Mouse (Mus musculus) neural tube, embryonic 13.5 days (tissue): ENCODE measurements around the gene Rdh1. TPM values are rescaled to one million over a fixed set of nuclear protein-coding genes. Genes with fewer than 3 reads are reported as not detected.
A peak's percentile ranks its signal among the peaks of the same experiment; 100 is the strongest.

Experiments
- ATAC-seq: fragments of 200-750 bp; cut with Nextera tagmentation; 2 replicates; pipeline ENCODE4 v1.8.0; 2017; ENCODE audit warnings: low read depth, mild to moderate bottlenecking, moderate TSS enrichment, moderate library complexity
- H3K27ac ChIP-seq: fragments of 300-500 bp; sonication (generic); replicated peaks from 2 replicates; pipeline ENCODE4 v1.5.1; 2015; ENCODE audit warnings: moderate library complexity, mild to moderate bottlenecking, inconsistent platforms
- H3K27me3 ChIP-seq: fragments of 300-500 bp; sonication (generic); 2 replicates; pipeline ENCODE4 v1.6.1; 2015; ENCODE audit warnings: mild to moderate bottlenecking, inconsistent platforms
- H3K36me3 ChIP-seq: fragments of 300-500 bp; sonication (generic); 2 replicates; pipeline ENCODE4 v1.6.1; 2015; ENCODE audit warnings: mild to moderate bottlenecking, inconsistent platforms
- H3K4me1 ChIP-seq: fragments of 300-500 bp; sonication (generic); replicated peaks from 2 replicates; pipeline ENCODE4 v1.6.1; 2015; ENCODE audit warnings: inconsistent platforms
- H3K4me2 ChIP-seq: fragments of 300-500 bp; sonication (generic); 2 replicates; pipeline ENCODE4 v1.6.1; 2015; ENCODE audit warnings: inconsistent platforms, mild to moderate bottlenecking, moderate library complexity
- H3K4me3 ChIP-seq: fragments of 300-500 bp; sonication (generic); 2 replicates; pipeline ENCODE4 v1.5.1; 2015; ENCODE audit warnings: mild to moderate bottlenecking, inconsistent platforms
- H3K9ac ChIP-seq: fragments of 300-500 bp; sonication (generic); 2 replicates; pipeline ENCODE4 v1.6.1; 2015; ENCODE audit warnings: moderate library complexity, mild to moderate bottlenecking, inconsistent platforms
- H3K9me3 ChIP-seq: fragments of 300-500 bp; sonication (generic); 2 replicates; pipeline ENCODE4 v1.6.1; 2016; ENCODE audit warnings: inconsistent platforms
- WGBS: fragments of 180-500 bp; shearing (Covaris S2); methylation state at CpG from one replicate; pipeline ENCODE4 v1.1.7; 2015; 5-methylcytosine and 5-hydroxymethylcytosine counted together
- polyA plus RNA-seq: library from polyadenylated mRNA; unstranded; fragments of >200 nt; fragmentation: Nextera tagmentation; extraction: Ambion mirVana; gene quantifications from 2 replicates; pipeline ENCODE4 v1.2.1, GENCODE M21; 2015

Gene Rdh1
- polyA plus RNA-seq, 1 experiment from 2014 or later = not detected

- peaks cover 1% of the 10 kb centered on the region; the same call in 1 of the 2 replicates for H3K36me3 ChIP-seq
- H3K9ac ChIP-seq = no peak overlapping the region
- H3K9me3 ChIP-seq = no peaks in the 10 kb centered on the region
- H3K4me3 ChIP-seq = no peak overlapping the region
- H3K27ac ChIP-seq = no peak overlapping the region
- 83% methylated on average over 2 of the region's 2 CpGs for WGBS
- no peak overlapping the region for H3K4me2 ChIP-seq
- peaks cover 23% of the 10 kb centered on the region for H3K4me1 ChIP-seq
- H3K27me3 ChIP-seq = no peaks in the 10 kb centered on the region; the same call in 1 of the 2 replicates
- ATAC-seq = no peak
Measured at GRCm38 (mm10) chr10:127736266-127736665, 23.3 kb upstream of the Rdh1 start.

- Histone ChIP-seq H3K4me2 (no peak overlapping the region), H3K27ac (no peak overlapping the region), H3K9me3 (no peaks in the 10 kb centered on the region), H3K9ac (no peak overlapping the region), H3K4me1 (peaks cover 21% of the 10 kb centered on the region), H3K36me3 (peaks cover 8% of the 10 kb centered on the region), H3K4me3 (no peak overlapping the region), H3K27me3 (no peaks in the 10 kb centered on the region; the same call in 1 of the 2 replicates)
- no peak for ATAC-seq
- WGBS = 73% methylated on average over 4 of the region's 4 CpGs
Measured at GRCm38 (mm10) chr10:127736916-127737315, 22.6 kb upstream of the Rdh1 start.

- H3K27me3 ChIP-seq = no peaks in the 10 kb centered on the region; the same call in 1 of the 2 replicates
- ATAC-seq = no peak
- WGBS = 30% methylated on average over 2 of the region's 2 CpGs
Measured at GRCm38 (mm10) chr10:127737552-127737951, 22.0 kb upstream of the Rdh1 start.

GRCm38 (mm10) chr10:127738151-127738882 lies 21.2 kb upstream of the Rdh1 start:
- Histone ChIP-seq H3K4me2 (no peak overlapping the region; the same call in 1 of the 2 replicates), H3K27ac (no peak overlapping the region), H3K9ac (no peak overlapping the region), H3K27me3 (no peaks in the 10 kb centered on the region; the same call in 1 of the 2 replicates), H3K9me3 (no peaks in the 10 kb centered on the region), H3K4me3 (no peak overlapping the region), H3K4me1 (peaks cover 21% of the 10 kb centered on the region), H3K36me3 (peaks cover 22% of the 10 kb centered on the region)
- no peak for ATAC-seq
- WGBS = 54% methylated on average over 13 of the region's 13 CpGs

More at GRCm38 (mm10) chr10:127737552-127737951, 22.0 kb upstream of the Rdh1 start:
- H3K4me1 ChIP-seq = peaks cover 21% of the 10 kb centered on the region
- no peak overlapping the region for H3K4me2 ChIP-seq
- no peak overlapping the region for H3K4me3 ChIP-seq
- no peak overlapping the region for H3K9ac ChIP-seq
- H3K36me3 ChIP-seq = peaks cover 14% of the 10 kb centered on the region
- no peaks in the 10 kb centered on the region for H3K9me3 ChIP-seq
- no peak overlapping the region for H3K27ac ChIP-seq

- ATAC-seq = peak; percentile 86
- H3K36me3 ChIP-seq = peaks cover 30% of the 10 kb centered on the region
- no peaks in the 10 kb centered on the region; the same call in 1 of the 2 replicates for H3K27me3 ChIP-seq
- H3K4me3 ChIP-seq = peak within 1 kb of the TSS; percentile 95
- H3K9ac ChIP-seq = peak within 1 kb of the TSS; percentile 98
- H3K9me3 ChIP-seq = no peaks in the 10 kb centered on the region
- peak within 1 kb of the TSS; percentile 78 for H3K4me2 ChIP-seq
- H3K4me1 ChIP-seq = peaks cover 21% of the 10 kb centered on the region
- WGBS = 4% methylated on average over 17 of the region's 61 CpGs
- H3K27ac ChIP-seq = peak within 1 kb of the TSS; percentile 83
Measured at GRCm38 (mm10) chr10:127739083-127739660, 20.3 kb upstream of the Rdh1 start, which contains the start of gene Zbtb39. Gene Zbtb39, plus strand, starts transcription at chr10:127739538.

- peak overlapping the region; percentile 78 for H3K4me2 ChIP-seq
- no peaks in the 10 kb centered on the region for H3K9me3 ChIP-seq
- ATAC-seq = peak; percentile 74
- H3K4me1 ChIP-seq = peaks cover 21% of the 10 kb centered on the region
- H3K27me3 ChIP-seq = no peaks in the 10 kb centered on the region; the same call in 1 of the 2 replicates
- H3K9ac ChIP-seq = peak overlapping the region; percentile 98
- peak overlapping the region; percentile 83 for H3K27ac ChIP-seq
- peaks cover 36% of the 10 kb centered on the region for H3K36me3 ChIP-seq
- peak overlapping the region; percentile 95 for H3K4me3 ChIP-seq
- WGBS = under 1% methylated on average over 43 of the region's 55 CpGs
Measured at GRCm38 (mm10) chr10:127739661-127740161, 19.8 kb upstream of the Rdh1 start.

GRCm38 (mm10) chr10:127744661-127745060 lies 14.9 kb upstream of the Rdh1 start:
- Histone ChIP-seq H3K36me3 (peaks cover 72% of the 10 kb centered on the region), H3K4me1 (peaks cover 32% of the 10 kb centered on the region), H3K9ac (no peak overlapping the region), H3K9me3 (no peaks in the 10 kb centered on the region), H3K4me2 (no peak overlapping the region), H3K4me3 (no peak overlapping the region), H3K27me3 (no peaks in the 10 kb centered on the region), H3K27ac (no peak overlapping the region)
- ATAC-seq = no peak
- 66% methylated on average over 5 of the region's 5 CpGs for WGBS

- H3K4me3 ChIP-seq = no peak overlapping the region
- no peak overlapping the region for H3K9ac ChIP-seq
- WGBS = 78% methylated on average over 5 of the region's 5 CpGs
- H3K27me3 ChIP-seq = no peaks in the 10 kb centered on the region
- H3K36me3 ChIP-seq = peaks cover 72% of the 10 kb centered on the region
- no peaks in the 10 kb centered on the region for H3K9me3 ChIP-seq
- no peak overlapping the region for H3K27ac ChIP-seq
- no peak overlapping the region for H3K4me2 ChIP-seq
- ATAC-seq = no peak
- peaks cover 31% of the 10 kb centered on the region for H3K4me1 ChIP-seq
Measured at GRCm38 (mm10) chr10:127745886-127746285, 13.6 kb upstream of the Rdh1 start.

- Histone ChIP-seq H3K27me3 (no peaks in the 10 kb centered on the region), H3K9me3 (no peaks in the 10 kb centered on the region), H3K4me2 (no peak overlapping the region), H3K4me3 (no peak overlapping the region), H3K9ac (no peak overlapping the region), H3K36me3 (peaks cover 61% of the 10 kb centered on the region), H3K4me1 (peaks cover 26% of the 10 kb centered on the region), H3K27ac (no peak overlapping the region)
- no peak for ATAC-seq
- WGBS = 92% methylated on average over 8 of the region's 8 CpGs
Measured at GRCm38 (mm10) chr10:127747254-127747653, 12.3 kb upstream of the Rdh1 start.

- Histone ChIP-seq H3K27me3 (no peaks in the 10 kb centered on the region), H3K9ac (no peak overlapping the region), H3K9me3 (no peaks in the 10 kb centered on the region), H3K4me2 (peak overlapping the region; percentile 42), H3K4me3 (no peak overlapping the region), H3K27ac (no peak overlapping the region), H3K4me1 (peaks cover 26% of the 10 kb centered on the region), H3K36me3 (peaks cover 43% of the 10 kb centered on the region)
- 2% methylated on average over 8 of the region's 8 CpGs for WGBS
- no peak for ATAC-seq
Measured at GRCm38 (mm10) chr10:127748847-127749612, 10.5 kb upstream of the Rdh1 start.

- Histone ChIP-seq H3K27ac (no peak overlapping the region), H3K4me3 (peak overlapping the region; percentile 15), H3K4me1 (peaks cover 26% of the 10 kb centered on the region), H3K4me2 (peak overlapping the region; percentile 42), H3K36me3 (peaks cover 31% of the 10 kb centered on the region), H3K27me3 (no peaks in the 10 kb centered on the region), H3K9me3 (no peaks in the 10 kb centered on the region), H3K9ac (no peak overlapping the region)
- no peak for ATAC-seq
- WGBS = 57% methylated on average over 24 of the region's 24 CpGs
Measured at GRCm38 (mm10) chr10:127750136-127750777, 9.3 kb upstream of the Rdh1 start.
